Mouse (Mus musculus) kidney, embryonic 15.5 days (tissue): Measurements from ENCODE around the gene 2310057J18Rik. TPM values are rescaled to one million over a fixed set of nuclear protein-coding genes. Genes with fewer than 3 reads are reported as not detected.
"Not testable (repeated sequence)": the region's sequence is repeated elsewhere in the genome, so short reads cannot be mapped to it uniquely, and the experiment has no call there.

ENCODE experiments used
- ATAC-seq: fragments of 200-750 bp; cut with Nextera tagmentation; replicated peaks from 2 replicates; pipeline ENCODE4 v1.8.0; 2017; ENCODE audit warnings: moderate TSS enrichment; ENCODE audit not compliant: low FRiP score
- H3K27ac ChIP-seq: fragments of 300-500 bp; sonication (generic); 2 replicates; pipeline ENCODE4 v1.5.1; 2015; ENCODE audit warnings: mild to moderate bottlenecking, inconsistent platforms
- H3K27me3 ChIP-seq: fragments of 300-500 bp; sonication (generic); 2 replicates; pipeline ENCODE4 v1.6.1; 2015; ENCODE audit warnings: inconsistent platforms
- H3K36me3 ChIP-seq: fragments of 300-500 bp; sonication (generic); 2 replicates; pipeline ENCODE4 v1.6.1; 2015; ENCODE audit warnings: inconsistent platforms
- H3K4me1 ChIP-seq: fragments of 300-500 bp; sonication (generic); 2 replicates; pipeline ENCODE4 v1.6.1; 2015; ENCODE audit warnings: inconsistent platforms
- H3K4me2 ChIP-seq: fragments of 300-500 bp; sonication (generic); 2 replicates; pipeline ENCODE4 v1.6.1; 2015; ENCODE audit warnings: moderate library complexity, mild to moderate bottlenecking, inconsistent platforms
- H3K4me3 ChIP-seq: fragments of 300-500 bp; sonication (generic); replicated peaks from 2 replicates; pipeline ENCODE4 v1.5.1; 2015; ENCODE audit warnings: mild to moderate bottlenecking, inconsistent platforms
- H3K9ac ChIP-seq: fragments of 300-500 bp; sonication (generic); 2 replicates; pipeline ENCODE4 v1.6.1; 2015; ENCODE audit warnings: mild to moderate bottlenecking, inconsistent platforms
- H3K9me3 ChIP-seq: fragments of 300-500 bp; sonication (generic); replicated peaks from 2 replicates; pipeline ENCODE4 v1.6.1; 2016; ENCODE audit warnings: inconsistent platforms
- WGBS: fragments of 180-500 bp; shearing (Covaris S2); methylation state at CpG from one replicate; pipeline ENCODE4 v1.1.7; 2015; ENCODE audit warnings: mixed read lengths; 5-methylcytosine and 5-hydroxymethylcytosine counted together
- polyA plus RNA-seq: library from polyadenylated mRNA; unstranded; fragments of >200 nt; fragmentation: Nextera tagmentation; extraction: Ambion mirVana; gene quantifications from 2 replicates; pipeline ENCODE4 v1.2.1, GENCODE M21; 2015

The 2310057J18Rik gene
- not detected in 2 replicates for polyA plus RNA-seq

GRCm38 (mm10) chr10:28986203-28986602 is at the start of gene 2310057J18Rik:
Gene 2310057J18Rik, minus strand, starts transcription at chr10:28986303.
- Histone ChIP-seq H3K4me3 (no peak within 1 kb of the TSS), H3K36me3 (no peaks in the 10 kb centered on the region), H3K9me3 (no peaks in the 10 kb centered on the region), H3K9ac (no peak within 1 kb of the TSS), H3K4me1 (no peaks in the 10 kb centered on the region), H3K27me3 (no peaks in the 10 kb centered on the region), H3K27ac (no peak within 1 kb of the TSS), H3K4me2 (no peak within 1 kb of the TSS)
- 83% methylated on average over 3 of the region's 3 CpGs for WGBS
- ATAC-seq, result no peak

- H3K27me3 ChIP-seq, H3K36me3 ChIP-seq, H3K27ac ChIP-seq, H3K4me1 ChIP-seq, H3K4me3 ChIP-seq, H3K9ac ChIP-seq, ATAC-seq, H3K9me3 ChIP-seq, H3K4me2 ChIP-seq: not testable (repeated sequence)
- WGBS, result 92% methylated on average over 12 of the region's 20 CpGs
Measured at GRCm38 (mm10) chr10:29029960-29030359, 43.9 kb upstream of the 2310057J18Rik start.

- 79% methylated on average over 7 of the region's 7 CpGs for WGBS
Measured at GRCm38 (mm10) chr10:29019496-29020270, 33.6 kb upstream of the 2310057J18Rik start.

GRCm38 (mm10) chr10:28997776-28998175 is 11.7 kb upstream of the 2310057J18Rik start:
- Histone ChIP-seq H3K36me3 (no peaks in the 10 kb centered on the region), H3K4me3 (no peak overlapping the region), H3K4me2 (no peak overlapping the region), H3K27ac (no peak overlapping the region), H3K4me1 (no peaks in the 10 kb centered on the region), H3K9ac (no peak overlapping the region), H3K27me3 (no peaks in the 10 kb centered on the region), H3K9me3 (no peaks in the 10 kb centered on the region)
- no peak for ATAC-seq

More at GRCm38 (mm10) chr10:29019496-29020270, 33.6 kb upstream of the 2310057J18Rik start:
- Histone ChIP-seq H3K36me3 (no peaks in the 10 kb centered on the region), H3K9ac (no peak overlapping the region), H3K27me3 (no peaks in the 10 kb centered on the region), H3K9me3 (no peaks in the 10 kb centered on the region), H3K4me2 (no peak overlapping the region), H3K4me3 (no peak overlapping the region), H3K27ac (no peak overlapping the region), H3K4me1 (no peaks in the 10 kb centered on the region)
- no peak for ATAC-seq

- 70% methylated on average over 2 of the region's 2 CpGs for WGBS
Measured at GRCm38 (mm10) chr10:28988990-28989389, 2.9 kb upstream of the 2310057J18Rik start.

GRCm38 (mm10) chr10:28968189-28968588 is 17.9 kb downstream of the 2310057J18Rik start:
- Histone ChIP-seq H3K4me2 (no peak overlapping the region), H3K4me1 (no peaks in the 10 kb centered on the region), H3K9me3 (no peaks in the 10 kb centered on the region), H3K27me3 (no peaks in the 10 kb centered on the region), H3K9ac (no peak overlapping the region), H3K36me3 (no peaks in the 10 kb centered on the region), H3K4me3 (no peak overlapping the region), H3K27ac (no peak overlapping the region)
- 91% methylated on average over 1 of the region's 1 CpGs for WGBS
- no peak for ATAC-seq

More at GRCm38 (mm10) chr10:28988990-28989389, 2.9 kb upstream of the 2310057J18Rik start:
- Histone ChIP-seq H3K27ac (no peak overlapping the region), H3K27me3 (no peaks in the 10 kb centered on the region), H3K36me3 (no peaks in the 10 kb centered on the region), H3K4me1 (no peaks in the 10 kb centered on the region), H3K4me2 (no peak overlapping the region), H3K4me3 (no peak overlapping the region), H3K9me3 (no peaks in the 10 kb centered on the region), H3K9ac (no peak overlapping the region)
- no peak for ATAC-seq

- 50% methylated on average over 4 of the region's 4 CpGs for WGBS
- Histone ChIP-seq H3K9ac (no peak overlapping the region), H3K4me3 (no peak overlapping the region), H3K27me3 (no peaks in the 10 kb centered on the region), H3K9me3 (no peaks in the 10 kb centered on the region), H3K4me1 (no peaks in the 10 kb centered on the region), H3K36me3 (no peaks in the 10 kb centered on the region), H3K27ac (no peak overlapping the region), H3K4me2 (no peak overlapping the region)
- ATAC-seq, result peak; percentile 62; the same call in 1 of the 2 replicates
Measured at GRCm38 (mm10) chr10:28955138-28955537, 31.0 kb downstream of the 2310057J18Rik start.

GRCm38 (mm10) chr10:28954515-28954914 is 31.6 kb downstream of the 2310057J18Rik start:
- H3K27ac ChIP-seq, result no peak overlapping the region
- no peak overlapping the region for H3K4me2 ChIP-seq
- H3K27me3 ChIP-seq, result no peaks in the 10 kb centered on the region
- no peak overlapping the region for H3K4me3 ChIP-seq
- no peaks in the 10 kb centered on the region for H3K4me1 ChIP-seq
- 62% methylated on average over 4 of the region's 4 CpGs for WGBS
- 0 out of 2 replicates have a peak, but pooled peaks have one; percentile 22 for ATAC-seq
- no peak overlapping the region for H3K9ac ChIP-seq
- no peaks in the 10 kb centered on the region for H3K36me3 ChIP-seq
- no peaks in the 10 kb centered on the region for H3K9me3 ChIP-seq

Other genes starting within 250 kb of the 2310057J18Rik start
- 0.93 and 1.2 TPM in 2 replicates for gene Soga3, start 157.5 kb upstream of the 2310057J18Rik start, polyA plus RNA-seq
- not detected in 2 replicates for gene Gm49353, start 212.7 kb upstream of the 2310057J18Rik start, polyA plus RNA-seq
- 0.08 and 0.31 TPM in 2 replicates for gene 9330159F19Rik, start 225.3 kb upstream of the 2310057J18Rik start, polyA plus RNA-seq